Mouse (Mus musculus) frontal cortex, postnatal 14 days (tissue): ENCODE data around the gene Gca.

Experiments used
- DNase-seq, 2 experiments: peaks; one replicate each; pipeline ENCODE4 v3.0.0; 2022; ENCODE audit warnings: low spot score in 2 of 2

Gca gene

DNA sequence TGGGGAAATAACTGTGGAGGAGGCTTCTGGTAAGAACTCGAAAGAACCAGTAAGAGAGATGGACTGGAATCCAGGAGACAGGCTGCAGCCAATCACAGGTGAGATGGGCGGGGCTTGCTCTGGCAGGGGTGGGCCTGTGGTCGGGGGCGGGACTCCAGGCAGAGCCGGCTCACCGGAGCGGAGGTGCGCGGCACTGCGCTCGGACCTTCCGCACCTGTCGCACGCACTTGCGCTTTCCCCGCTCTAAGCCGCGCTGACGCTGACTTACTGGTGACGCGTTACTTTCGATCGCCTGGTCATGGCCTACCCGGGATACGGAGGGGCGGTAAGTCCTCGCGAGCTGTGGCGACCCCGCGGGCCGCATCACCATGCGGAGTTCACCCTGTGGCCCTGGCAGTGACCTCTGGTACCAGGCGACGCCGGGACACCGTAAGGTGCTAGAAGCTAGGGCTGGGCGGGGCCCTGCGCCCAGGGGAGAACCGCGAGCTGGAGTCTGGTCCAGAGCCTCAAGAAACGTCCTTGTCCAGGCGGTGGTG lies at the start of gene Gca:
Gene Gca, plus strand, starts transcription at position 151 of the 536 bp plus-strand sequence.
- DNase-seq, result peak; percentile 52 to 76

DNA sequence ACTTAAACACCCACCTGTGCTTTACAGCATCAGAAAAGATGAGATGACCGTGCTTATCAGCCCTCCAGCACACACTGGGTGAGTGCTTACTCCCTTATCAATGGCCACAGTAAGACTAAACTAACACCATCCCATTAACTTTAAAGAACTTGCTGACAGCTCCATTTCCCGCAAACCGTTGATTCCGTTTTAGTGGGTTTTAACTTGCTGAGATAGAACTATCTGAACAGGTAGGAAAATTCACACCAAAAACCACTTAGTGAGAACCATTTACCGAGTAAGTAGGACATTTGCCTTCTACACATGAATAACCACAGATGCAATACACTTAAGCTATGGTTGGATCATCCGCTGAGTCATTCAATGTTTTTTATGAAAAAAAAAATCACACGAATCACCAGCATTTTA lies 45.1 kb upstream of the Gca start:
- DNase-seq, result no peak

DNA sequence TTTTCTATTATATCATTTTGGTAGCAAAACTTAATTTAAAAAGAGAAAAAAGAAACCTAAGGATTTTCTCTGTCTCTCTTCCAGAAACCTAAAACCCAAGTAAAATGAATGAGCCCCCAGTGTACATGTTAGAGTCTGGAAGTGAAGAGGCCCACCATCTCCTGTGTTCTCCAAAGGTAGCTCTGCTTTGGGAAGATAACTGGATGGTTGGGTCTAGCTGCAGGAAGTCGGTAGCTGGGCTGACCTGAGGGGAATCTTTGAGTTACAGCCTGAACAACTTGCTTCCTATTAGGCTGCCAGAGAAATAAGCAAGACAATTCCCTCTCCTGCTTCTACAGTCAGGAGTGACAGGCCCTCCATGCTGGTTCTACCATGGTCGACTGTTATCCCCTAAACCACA lies 44.4 kb upstream of the Gca start:
- DNase-seq, result no peak

DNA sequence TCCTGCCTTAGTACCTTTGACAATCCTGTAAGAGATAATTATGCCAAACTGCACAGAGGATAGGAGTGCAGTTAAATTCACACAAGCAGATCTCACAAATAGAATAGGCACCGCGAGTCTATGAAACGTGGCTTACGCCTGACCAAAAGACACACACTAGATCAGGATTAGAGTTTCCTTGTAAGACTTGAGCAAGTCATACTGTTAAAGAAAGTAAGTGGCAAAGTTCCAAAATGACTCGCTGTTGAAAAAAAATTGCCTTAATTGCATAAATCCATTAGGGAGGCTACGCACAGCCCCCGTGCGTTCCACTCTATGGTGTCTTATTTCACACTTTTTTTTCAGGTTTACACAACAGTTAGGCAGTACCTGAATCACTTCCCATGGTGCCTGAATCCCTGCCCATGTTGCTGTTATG lies 41.1 kb upstream of the Gca start:
- DNase-seq, result no peak

DNA sequence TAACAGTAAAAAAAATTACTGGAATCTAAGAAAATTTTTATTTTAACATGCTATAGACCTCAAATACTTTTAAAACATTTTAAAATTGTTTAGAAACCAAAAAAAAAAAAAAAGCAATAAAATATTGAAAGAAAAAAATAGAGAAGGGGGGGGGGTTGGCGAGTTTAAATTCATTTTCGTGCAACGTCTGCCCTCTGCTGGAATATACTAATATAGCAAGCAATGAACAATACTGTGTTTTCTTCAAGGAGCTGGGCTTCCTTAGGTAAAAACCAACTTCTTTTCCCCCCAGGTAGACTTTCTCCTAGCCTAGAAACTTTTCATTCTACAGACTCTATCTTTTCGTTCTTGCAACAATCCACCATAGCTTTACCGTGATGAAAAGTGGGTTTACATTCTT lies 36.4 kb upstream of the Gca start:
- no peak for DNase-seq

DNA sequence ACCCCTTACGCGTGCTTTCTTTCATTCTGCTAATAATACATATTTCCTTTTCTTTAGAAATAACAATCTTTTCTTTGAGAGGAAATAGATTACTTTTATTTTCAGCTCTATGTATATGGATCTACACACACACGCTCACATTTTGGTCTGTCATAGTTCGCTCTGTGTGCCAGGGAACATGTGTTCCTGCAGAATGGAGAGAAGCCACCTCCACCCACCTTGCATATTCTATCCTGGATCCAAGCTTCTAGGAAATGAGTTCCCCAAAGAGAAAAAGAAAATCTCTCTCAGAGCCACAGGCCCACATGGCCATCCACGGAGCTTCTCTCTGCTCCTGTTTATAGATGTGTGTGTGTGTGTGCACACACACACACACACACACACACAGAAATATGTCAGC lies 35.7 kb upstream of the Gca start:
- no peak for DNase-seq

DNA sequence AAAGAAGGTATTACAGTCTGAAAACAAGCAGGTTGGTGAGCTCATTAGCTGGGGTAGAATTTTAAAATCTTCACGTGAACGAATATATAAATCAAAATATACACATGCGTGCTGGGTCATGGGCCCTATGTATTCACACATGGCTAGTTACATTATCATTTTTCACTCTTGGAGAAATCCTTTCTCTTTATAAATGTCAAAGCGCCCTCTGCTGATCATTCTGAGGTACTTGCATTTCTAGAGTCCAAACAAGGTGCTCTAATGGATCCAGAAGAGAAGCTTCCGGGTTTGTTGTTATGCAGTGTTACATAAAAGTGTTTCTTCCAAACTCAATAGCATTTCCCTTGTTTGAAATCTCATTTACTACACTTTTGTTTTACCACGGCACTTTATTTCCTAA lies 33.6 kb upstream of the Gca start:
- DNase-seq, result no peak

DNA sequence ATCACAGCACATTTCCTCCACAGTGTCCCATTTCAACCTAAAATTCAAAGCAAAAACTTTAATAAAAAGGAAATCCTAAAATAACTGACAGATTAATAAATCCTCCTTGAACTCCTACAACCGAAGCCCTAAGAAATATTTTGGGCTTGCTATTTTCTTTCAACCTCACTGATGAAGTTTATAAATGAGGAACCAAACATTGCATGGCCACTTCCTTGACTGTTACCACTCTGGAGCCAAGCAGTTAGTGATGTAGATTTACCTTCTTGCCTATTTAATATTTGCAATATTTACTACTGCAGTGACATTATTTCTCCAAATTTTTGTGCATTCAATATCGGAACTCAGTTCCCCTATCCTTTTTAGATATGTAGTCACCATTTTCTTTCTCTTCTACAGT lies 24.2 kb upstream of the Gca start:
- no peak for DNase-seq

DNA sequence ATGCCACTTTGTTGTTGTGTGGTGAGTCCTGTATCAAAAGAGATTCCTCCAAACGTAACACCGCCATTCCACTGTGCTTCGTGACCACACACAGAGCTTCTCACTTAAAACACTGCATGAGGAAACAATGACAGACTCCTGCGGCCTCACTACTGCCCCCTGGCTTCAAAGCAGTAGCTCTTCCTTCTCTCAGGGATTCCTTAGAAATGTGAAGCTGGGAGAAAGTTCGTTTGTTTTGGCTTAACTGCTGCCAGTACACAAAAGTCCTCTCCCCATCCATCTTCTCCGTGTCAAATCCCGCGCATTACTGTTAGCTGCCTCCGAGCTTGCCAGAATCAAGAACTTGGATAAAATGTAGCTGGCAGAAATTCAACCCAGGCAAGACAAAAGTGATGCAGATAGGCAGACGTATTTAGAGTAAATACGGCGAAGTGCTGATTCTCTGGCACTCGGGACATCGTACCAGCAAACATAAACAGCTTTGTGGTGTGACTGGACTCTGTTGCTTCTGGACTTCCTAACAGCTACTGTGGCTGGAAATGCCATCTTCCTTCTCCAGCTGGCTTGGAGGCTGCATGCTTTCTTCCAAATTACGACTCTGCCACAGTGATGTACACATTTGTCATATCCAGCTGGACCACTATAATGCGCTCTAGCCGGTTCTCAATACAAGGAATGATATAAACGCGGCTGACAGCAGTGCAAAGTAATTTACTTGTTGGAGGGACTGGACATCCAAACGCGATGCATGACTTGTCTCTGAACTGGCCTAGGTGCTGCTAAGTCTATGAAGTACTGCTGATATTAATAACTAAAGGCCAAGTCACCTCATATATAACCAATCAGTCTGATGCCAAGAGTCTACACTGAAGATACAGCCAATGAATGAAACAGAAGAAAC lies 20.4 kb upstream of the Gca start:
- no peak for DNase-seq

DNA sequence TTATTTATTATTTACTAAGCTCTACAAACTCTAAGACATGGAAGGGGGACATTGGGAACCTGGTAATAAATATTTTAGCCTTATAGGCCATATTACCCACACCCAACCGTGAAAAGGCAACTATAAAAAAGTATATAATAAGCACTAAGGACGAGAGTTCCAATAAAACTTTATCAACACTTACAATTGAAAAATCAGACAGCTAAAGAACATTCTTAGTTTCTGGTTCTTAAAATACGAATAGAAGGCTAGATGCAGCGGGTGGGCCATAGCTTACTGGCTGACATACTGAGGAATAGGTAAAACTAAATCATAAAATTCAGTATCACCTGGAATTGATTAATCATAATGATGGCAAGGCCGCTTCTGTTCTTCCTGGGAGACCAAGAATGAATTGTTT lies 19.2 kb upstream of the Gca start:
- no peak for DNase-seq

DNA sequence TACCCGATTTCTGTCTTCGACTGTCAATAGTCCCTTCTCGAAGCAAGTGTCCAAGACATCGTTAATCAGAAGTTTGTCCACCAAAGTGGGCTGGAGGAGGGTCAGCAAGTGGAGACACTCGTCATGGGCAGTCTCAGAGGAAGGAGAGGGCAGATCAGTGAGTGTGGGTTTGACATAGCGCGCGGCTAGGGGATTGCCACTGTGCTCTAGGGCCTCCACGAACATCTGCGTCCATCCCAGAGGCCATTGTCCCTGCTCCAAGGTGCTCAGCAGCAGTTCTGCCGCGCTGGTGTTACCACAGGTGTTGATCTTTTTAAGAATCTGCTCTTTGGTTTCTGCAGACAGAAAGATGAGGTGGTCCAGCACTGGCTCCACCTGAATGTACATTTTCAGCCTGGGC lies 18.6 kb upstream of the Gca start:
- no peak for DNase-seq

DNA sequence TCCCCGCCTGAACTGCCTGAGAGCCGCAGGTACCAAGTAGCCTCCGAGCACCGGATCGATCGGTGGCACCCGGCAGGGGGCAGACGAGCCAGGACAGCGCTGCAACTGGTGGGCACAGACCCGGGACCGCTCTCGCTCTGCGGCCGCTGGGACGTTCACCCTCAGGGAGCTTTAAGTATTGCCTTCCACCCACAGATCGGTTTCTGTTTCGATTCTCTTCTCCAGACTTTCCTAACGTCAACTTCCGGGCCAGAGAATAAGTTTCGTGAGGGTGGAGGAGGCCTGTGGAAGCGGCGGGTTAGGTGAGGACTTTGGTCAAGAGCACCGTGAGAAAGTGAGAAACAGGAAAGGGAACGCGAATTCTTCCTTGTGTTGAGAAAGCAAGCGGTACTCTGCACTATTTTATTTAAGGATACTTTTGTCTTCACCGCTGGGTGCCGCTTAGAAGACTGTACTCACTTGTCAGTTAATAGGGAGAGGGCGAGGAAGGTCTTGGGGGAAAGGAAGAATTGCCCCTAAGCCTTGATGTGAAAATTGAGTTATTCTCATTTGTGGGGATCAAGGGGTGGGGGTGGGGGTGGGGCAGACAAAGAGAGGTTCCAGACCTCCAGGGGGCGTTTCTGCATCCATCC lies 18.0 kb upstream of the Gca start, which contains the start of gene Ifih1:
Gene Ifih1, minus strand, starts transcription at position 242 of the 632 bp plus-strand sequence.
- no peak for DNase-seq

DNA sequence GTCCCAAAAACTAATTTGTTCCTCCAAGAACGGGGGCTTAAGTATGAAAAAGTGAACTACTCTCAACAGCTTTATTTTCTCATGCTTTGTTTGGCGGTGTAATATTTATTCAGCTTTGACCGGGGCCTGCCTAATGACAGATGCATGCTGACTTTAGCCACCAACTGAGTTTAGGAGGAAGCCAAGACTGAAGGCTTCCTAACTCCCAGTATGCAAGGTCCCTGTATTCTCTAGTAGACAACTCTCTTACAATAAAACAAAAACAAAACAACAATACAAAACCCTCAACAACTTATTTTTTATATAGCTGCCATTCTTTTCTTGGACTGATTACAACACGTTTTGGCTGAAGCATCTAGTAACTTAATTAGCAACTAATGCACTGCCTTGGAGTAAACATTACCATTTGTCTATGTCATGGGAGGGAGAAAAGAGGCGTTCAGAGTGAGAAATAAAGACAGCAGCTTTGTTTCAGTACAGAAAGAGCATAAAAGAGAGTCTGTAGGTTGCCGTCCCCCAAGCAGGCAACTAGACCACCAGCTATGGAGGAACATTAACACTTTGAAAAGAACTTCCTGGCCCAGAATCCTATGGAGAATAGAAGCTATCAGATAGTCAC lies 17.3 kb upstream of the Gca start:
- DNase-seq, result no peak

DNA sequence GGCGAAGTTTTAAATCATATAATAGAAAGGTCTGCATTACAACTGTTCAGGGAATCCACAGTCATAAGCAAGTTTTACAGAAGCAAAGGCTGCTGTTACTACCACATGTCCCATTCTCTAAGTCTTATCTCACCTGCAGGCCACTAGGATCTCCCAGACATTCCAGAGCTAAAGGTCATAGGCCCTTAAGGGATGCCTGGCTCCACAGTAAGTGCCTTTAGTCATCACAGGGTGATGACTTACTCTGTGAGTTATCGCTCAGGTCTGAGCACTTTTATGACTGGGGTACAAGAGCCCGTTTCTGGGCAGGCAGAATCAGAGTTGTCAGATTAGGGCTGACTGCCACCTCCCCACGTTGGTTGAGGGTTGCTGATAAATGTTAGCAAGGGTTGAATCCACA lies 12.2 kb upstream of the Gca start:
- no peak for DNase-seq

DNA sequence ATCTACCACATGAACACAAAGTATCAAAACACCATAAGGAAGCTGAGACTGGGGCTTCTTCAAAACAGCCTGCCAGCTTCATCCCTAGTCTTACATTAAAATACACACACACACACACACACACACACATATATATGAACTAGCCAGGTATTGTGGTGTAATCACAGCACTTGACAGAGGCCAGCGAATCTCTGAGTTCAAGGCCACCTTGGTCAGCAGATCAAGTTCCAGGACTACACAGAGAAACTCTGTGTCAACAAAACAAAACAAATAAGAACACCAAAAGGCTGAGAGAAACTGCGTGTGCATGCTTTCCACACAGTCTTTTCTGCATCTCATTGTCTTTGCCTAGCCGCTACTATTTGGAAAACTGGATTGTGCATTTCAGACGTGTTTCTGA lies 11.6 kb upstream of the Gca start:
- DNase-seq, result no peak

DNA sequence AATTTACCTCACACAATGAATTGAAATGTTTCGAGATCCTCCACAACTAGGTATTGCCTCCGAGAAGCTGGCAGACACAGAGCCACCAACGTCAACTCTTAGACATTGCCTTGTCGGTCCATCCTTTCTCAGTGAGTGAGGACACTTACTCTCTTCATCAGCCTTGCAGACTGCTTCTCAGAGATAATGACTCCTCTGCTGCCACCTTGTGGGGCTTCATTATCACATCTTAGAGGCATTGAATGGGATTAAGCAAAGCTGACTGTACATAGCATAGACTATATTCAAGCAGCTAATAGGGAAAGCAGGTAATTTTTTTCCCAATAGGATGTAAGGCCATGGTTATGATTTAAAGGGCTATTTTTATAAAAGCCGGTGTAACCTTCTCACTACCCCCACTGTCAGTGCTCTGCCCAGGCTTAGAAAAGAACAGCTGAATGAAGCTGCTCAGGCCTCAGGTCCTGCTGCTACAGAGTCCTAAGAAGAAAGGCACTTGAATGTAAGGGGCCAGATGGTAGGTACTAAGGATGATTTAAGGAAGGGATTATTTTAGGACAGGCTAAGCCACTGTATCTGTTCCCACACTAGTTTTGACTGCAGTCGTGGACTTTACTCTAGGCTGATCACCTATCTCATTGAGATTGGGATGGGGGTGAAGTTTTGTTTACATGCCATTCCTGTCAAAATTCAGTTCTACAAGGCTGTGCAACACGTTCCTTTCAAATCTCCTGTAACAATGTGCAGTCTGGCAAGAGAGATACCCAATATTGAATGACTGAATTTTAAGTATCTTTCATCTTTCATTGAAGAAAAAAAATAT lies 9.4 kb upstream of the Gca start:
- DNase-seq, result peak in 1 of 2 experiments; percentile 64

DNA sequence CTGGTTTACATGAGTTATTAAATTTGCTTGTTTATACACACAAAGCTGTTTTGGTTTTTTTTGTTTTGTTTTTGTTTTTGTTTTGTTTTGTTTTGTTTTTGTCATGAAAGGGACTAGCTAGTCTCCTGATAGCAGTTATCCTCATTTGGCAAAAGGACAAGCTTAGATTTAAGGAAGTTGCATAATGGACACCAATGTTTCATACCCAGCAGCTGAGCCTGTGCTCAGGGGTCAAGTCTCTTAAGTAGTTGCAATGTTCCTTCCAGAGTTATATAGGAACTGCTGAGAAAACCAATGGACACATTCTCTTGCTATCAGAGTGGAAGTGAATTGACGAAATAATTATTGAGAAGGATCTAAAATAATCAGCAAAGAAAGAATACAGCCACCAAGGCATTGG lies 8.0 kb upstream of the Gca start:
- no peak for DNase-seq

DNA sequence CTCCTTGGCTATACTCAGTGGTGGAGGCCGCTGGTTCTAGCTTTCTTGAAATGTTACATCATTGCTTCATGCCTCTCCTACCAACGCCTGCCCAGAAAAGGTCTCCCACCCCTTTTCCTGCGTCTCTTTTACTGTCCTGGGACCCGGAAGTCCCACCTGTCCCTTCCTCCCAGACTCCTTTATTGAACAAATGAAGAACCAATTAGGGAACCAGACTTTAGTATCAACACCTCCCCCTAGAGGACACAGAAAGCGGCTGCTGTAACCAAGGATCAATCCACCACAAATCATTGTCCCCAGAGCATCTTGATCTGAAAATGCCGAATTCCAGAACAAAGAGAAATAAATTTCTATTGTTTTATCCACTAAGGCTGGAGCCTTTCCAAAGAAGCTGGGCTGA lies 3.5 kb upstream of the Gca start:
- no peak for DNase-seq

DNA sequence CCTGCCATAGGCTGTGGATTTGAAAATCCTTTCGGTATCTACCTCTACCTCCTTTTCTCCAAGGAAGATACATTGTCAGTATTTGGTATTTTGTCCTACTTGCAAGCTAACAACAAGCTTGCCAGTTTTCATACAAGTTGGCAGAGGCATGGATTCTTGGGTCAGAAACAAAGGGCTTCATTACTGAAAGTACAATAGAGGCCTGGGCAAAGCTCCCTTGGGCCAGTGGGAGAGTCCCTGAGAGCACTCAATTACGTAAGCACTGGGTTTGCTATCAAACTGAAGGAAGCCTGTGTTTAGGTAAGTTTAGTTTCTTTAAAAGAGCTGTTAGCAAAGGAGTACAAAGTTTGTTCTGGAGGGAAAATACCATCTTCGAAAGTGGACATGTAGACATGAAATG lies 1.5 kb upstream of the Gca start:
- no peak for DNase-seq

DNA sequence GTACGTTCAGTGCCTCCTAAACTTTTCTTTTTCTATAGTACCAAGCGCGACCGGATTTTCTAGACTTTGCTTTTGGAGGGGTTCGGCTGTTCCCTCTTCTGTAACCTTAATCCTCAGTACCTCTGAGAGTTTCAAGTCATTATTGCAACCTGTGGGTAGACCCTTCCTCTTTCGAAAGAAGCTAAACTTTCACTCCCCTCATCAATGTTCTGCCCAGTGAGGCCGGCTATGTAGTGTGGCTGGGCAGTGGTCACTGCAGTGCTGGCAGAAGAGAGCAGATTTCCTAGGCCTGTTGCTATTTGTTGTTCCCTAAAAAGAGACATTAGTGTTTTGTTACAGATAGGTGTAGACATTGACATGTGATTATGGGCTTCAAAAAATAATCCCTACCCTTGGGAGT lies 754 bp downstream of the Gca start:
- no peak for DNase-seq

DNA sequence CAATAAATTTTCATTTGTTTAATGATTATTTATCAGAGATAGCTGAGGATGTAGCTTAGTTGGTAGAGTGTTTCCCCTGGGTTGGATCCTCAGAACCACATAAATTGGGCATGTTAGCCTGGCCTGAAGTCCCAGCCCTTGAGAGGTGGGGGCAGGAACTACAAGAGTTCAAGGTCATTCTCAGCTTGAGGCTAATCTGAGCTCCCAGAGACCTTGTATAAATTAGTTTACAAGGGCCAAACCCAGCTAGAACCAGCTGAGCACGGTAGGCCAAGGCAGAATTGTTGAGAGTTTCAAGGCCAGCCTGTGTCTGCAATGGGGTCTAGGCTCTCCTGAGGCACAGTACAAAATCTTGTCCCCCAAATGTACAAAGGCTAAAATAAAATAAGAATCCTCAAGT lies 1.5 kb downstream of the Gca start:
- no peak for DNase-seq

DNA sequence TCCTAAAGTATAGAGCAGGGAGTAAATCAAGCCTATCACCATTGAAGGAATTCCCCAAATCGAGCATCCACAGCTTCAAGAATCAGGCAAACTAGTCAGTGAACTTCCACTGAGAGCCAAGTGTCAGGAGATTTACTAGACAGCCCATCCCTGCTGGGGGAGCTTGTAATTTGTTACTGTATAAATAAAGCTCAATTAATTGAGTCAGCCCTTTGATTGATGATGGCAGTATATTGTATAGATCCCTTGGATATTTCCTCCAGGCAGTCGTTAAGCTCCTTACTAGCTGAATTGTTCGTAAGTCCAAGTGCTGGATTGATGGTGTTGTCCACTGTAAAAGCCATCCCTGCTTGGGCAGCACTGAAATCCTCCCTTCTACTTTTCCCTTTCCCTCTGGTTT lies 5.8 kb downstream of the Gca start:
- DNase-seq, result no peak
